Mouse (Mus musculus) kidney, adult 2 months (tissue): Measurements from ENCODE around the gene Gm28051. TPM values are rescaled to one million over a fixed set of nuclear protein-coding genes. Genes with fewer than 3 reads are reported as not detected.

Experiments used
- DNase-seq: peaks from one replicate; pipeline ENCODE4 v3.0.0; 2021
- H3K27ac ChIP-seq: fragments of 200-500 bp; 2 replicates; pipeline ENCODE4 v1.5.1; 2012; ENCODE audit warnings: low read depth, low read length, control low read depth, inconsistent platforms; ENCODE audit not compliant: insufficient read depth
- H3K27me3 ChIP-seq: fragments of 200-500 bp; replicated peaks from 2 replicates; pipeline ENCODE4 v1.6.1; 2012; ENCODE audit warnings: mild to moderate bottlenecking, moderate library complexity, low read length, inconsistent platforms; ENCODE audit not compliant: control insufficient read depth, insufficient read depth
- H3K36me3 ChIP-seq: fragments of 200-500 bp; 2 replicates; pipeline ENCODE4 v1.6.1; 2012; ENCODE audit warnings: mild to moderate bottlenecking, moderate library complexity, low read length, inconsistent platforms; ENCODE audit not compliant: control insufficient read depth, insufficient read depth
- H3K4me1 ChIP-seq: fragments of 200-500 bp; 2 replicates; pipeline ENCODE4 v1.6.1; 2011; ENCODE audit warnings: low read length; ENCODE audit not compliant: control insufficient read depth, insufficient read depth
- H3K4me3 ChIP-seq: fragments of 200-500 bp; 2 replicates; pipeline ENCODE4 v1.5.1; 2011; ENCODE audit warnings: mild to moderate bottlenecking, low read depth, low read length, control low read depth; ENCODE audit not compliant: insufficient read depth
- CTCF ChIP-seq: fragments of 200-500 bp; conservative IDR thresholded peaks from 2 replicates; pipeline ENCODE4 v1.5.1; 2011; ENCODE audit warnings: low read depth, mild to moderate bottlenecking, control low read depth, low read length, moderate library complexity, mixed read lengths; ENCODE audit not compliant: insufficient read depth, insufficient read length
- POLR2A ChIP-seq: fragments of 200-500 bp; IDR thresholded peaks from one replicate; pipeline ENCODE4 v1.6.1; 2011; ENCODE audit warnings: low read depth, low read length, control low read depth
- WGBS: fragments of 180-500 bp; shearing (Covaris S2); methylation state at CpG from one replicate; pipeline ENCODE4 v1.1.7; 2018; 5-methylcytosine and 5-hydroxymethylcytosine counted together
- polyA plus RNA-seq: library from polyadenylated mRNA; depleted of rRNA; stranded (reverse); fragments of >200 nt; gene quantifications from 2 replicates; pipeline ENCODE4 v1.2.3, GENCODE M21; 2012

Gene Gm28051
- polyA plus RNA-seq, 1 experiment, result not detected

DNA sequence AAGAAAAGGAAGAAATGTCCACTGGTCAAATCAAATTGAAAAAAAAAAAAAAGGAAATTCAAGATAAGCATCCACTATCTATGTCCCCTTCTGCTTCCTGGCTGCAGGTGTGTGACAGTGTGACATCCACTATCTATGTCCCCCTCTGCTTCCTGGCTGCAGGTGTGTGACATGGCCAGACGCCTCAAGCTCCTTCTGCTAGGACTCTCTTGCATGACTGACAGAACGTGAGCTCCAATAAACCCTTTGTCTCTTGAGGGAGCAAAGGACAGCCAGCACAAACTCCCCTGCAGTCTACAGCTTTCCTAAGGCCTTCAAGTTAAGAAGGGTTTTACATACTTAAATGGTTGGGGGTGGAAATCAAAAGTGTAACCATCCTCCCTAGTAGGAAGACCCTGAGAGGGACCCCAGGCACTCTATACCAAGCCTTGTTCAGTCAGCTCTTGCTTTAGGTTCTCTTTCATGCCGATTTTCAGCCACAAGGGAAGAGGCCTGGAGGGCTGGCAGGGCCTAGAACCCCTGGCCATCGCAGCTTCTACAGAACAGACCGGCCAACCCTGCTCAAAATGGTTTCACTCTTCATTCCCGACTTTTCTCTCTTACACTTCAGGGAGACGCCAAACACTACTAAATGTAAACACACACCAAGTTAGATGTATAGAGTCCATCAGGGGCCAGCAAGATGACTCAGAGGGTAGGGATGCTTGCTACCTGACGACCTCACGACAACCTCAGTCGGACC, 42.7 kb downstream of the Gm28051 start:
- no peak for TF ChIP-seq POLR2A
- TF ChIP-seq CTCF, result no peak
- H3K4me3 ChIP-seq, result no peak overlapping the region
- no peaks in the 10 kb centered on the region for H3K4me1 ChIP-seq
- no peaks in the 10 kb centered on the region for H3K36me3 ChIP-seq
- 90% methylated on average over 10 of the region's 10 CpGs for WGBS
- no peaks in the 10 kb centered on the region for H3K27me3 ChIP-seq
- DNase-seq, result no peak
- no peak overlapping the region for H3K27ac ChIP-seq

DNA sequence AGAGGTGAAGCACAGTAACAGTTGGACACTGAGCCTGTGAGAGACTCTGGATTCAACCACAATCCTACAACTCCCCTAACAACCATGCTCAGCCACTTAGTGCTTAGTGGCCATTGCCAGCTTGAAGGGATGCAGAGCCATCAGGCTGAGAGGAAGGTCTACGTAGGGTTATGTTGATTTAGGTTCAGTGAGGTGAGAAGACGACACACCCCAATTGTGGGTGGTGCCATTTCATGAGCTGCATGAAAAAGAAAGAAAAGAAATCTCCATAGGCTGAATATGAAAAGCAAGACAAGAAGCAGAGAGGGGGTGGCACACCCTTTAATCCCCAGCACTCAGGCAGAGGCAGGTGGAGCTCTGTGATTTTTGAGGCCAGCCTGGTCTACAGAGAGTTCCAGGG, 43.4 kb downstream of the Gm28051 start:
- H3K4me1 ChIP-seq, result no peaks in the 10 kb centered on the region
- WGBS, result 87% methylated on average over 2 of the region's 2 CpGs
- H3K4me3 ChIP-seq, result no peak overlapping the region
- no peaks in the 10 kb centered on the region for H3K36me3 ChIP-seq
- TF ChIP-seq POLR2A (no peak), CTCF (no peak)
- no peaks in the 10 kb centered on the region for H3K27me3 ChIP-seq
- no peak overlapping the region for H3K27ac ChIP-seq
- no peak for DNase-seq

DNA sequence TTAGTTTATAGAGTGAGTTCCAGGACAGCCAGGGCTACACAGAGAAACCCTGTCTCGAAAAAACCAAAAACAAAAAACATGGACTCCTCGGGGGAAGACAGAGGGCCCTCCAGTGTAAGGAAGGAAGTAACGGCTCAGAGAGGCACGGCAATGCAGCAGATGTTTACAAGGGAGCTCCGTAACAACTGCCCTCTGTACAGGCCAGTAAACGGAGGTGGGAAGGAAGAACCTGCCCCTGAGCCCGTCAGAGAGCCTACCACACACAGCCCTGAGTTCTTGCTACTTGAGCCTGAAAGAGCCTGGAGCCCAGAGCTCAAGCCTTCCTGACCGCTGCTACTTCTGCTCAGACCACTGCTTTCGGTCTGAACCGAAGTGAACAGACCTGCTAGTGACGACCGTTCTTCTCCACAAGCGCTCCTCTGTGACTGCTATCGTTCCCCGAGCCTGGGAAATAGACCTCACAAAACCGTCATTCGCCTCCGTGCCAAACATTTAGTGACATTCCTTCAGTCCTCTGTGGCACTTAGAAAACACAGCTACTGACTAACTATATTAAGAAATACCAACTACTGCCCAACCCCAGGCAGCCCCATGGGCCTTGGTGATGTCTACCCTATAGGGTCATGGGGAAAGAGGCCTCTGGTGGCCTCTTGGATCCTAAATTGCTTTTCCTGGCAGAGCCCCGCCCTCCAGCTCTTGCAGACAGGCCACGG, 44.3 kb downstream of the Gm28051 start:
- H3K36me3 ChIP-seq, result no peaks in the 10 kb centered on the region
- no peak overlapping the region for H3K27ac ChIP-seq
- H3K27me3 ChIP-seq, result no peaks in the 10 kb centered on the region
- H3K4me1 ChIP-seq, result no peaks in the 10 kb centered on the region
- DNase-seq, result no peak
- TF ChIP-seq CTCF (no peak), POLR2A (no peak)
- no peak overlapping the region for H3K4me3 ChIP-seq
- WGBS, result 60% methylated on average over 20 of the region's 20 CpGs

DNA sequence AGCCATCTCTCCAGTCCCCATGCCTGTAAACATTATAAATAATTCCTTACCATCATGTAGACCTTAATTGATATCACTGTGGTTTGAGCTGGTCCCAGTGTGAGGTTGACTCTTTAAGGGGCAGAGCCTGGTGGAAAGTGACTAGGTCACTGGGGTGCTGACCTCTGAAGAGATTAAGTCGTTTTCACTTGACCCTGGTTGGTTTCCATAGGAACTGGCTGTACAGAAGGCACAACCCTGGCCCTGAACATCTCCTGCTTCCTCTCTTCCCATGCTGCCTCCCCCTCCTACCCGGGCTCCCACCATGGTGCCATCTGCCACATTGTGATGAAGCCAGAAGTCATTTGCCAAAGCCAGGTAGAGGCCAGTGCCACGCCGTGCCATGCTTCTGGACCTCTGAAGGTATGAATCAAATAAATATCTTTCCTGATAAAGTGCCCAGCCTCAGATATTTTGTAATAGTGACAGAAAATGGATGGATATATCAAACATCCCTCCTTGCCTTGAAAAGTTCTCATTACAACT, 46.7 kb downstream of the Gm28051 start:
- no peak overlapping the region for H3K4me3 ChIP-seq
- WGBS, result 65% methylated on average over 4 of the region's 4 CpGs
- H3K36me3 ChIP-seq, result no peaks in the 10 kb centered on the region
- no peaks in the 10 kb centered on the region for H3K4me1 ChIP-seq
- DNase-seq, result no peak
- TF ChIP-seq CTCF, result no peak
- TF ChIP-seq POLR2A, result no peak
- H3K27ac ChIP-seq, result no peak overlapping the region
- H3K27me3 ChIP-seq, result no peaks in the 10 kb centered on the region

DNA sequence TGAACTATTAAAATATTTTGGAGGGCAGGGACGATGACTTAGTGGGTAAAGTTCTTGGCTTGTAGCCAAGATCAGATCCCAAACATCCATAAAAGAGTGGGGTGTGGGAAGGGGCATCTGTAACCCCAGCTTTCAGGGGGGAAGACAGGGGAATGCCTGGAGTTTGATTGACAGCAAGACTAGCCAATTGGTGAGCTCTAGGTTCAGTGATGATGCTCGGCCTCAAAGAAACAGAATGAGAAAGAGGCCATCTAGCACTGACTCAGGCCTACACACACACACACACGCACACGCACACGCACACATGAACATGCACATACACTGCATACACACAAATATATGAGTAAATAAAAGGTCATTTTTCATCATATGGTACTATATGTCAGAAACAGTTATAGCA, 47.7 kb downstream of the Gm28051 start:
- Histone ChIP-seq H3K4me1 (no peaks in the 10 kb centered on the region), H3K36me3 (no peaks in the 10 kb centered on the region), H3K27ac (no peak overlapping the region), H3K27me3 (no peaks in the 10 kb centered on the region), H3K4me3 (no peak overlapping the region)
- whole genome bisulfite sequencing, result 88% methylated on average over 5 of the region's 5 CpGs
- no peak for DNase-seq
- TF ChIP-seq POLR2A, result no peak
- no peak for TF ChIP-seq CTCF

DNA sequence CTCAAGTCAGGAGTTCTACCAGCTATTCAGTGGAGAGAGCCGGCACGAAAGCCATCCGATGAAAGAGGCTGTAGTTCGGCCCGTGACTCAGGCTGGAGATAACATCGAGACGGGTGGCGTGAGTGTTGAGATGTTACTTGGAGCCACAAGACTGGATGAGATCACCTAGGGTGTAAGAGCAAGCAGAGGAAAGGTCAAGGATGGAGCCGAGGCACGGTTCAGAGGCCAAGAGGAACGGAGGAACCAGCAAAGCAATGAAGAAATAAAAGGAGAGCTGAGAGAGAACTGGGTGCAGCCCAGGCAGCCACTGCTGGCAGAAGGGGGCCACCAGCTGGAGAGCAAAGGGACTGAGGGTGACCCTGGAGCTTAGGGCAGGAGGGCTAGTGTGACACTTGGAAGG, 49.3 kb downstream of the Gm28051 start:
- Histone ChIP-seq H3K27ac (no peak overlapping the region), H3K4me3 (no peak overlapping the region), H3K4me1 (0 out of 2 replicates have a peak, but pooled peaks cover 3% of the 10 kb centered on the region), H3K27me3 (no peaks in the 10 kb centered on the region), H3K36me3 (no peaks in the 10 kb centered on the region)
- TF ChIP-seq CTCF, result peak; percentile 45; the same call in 1 of the 2 replicates
- no peak for TF ChIP-seq POLR2A
- DNase-seq, result peak; percentile 17
- WGBS, result 58% methylated on average over 11 of the region's 11 CpGs

DNA sequence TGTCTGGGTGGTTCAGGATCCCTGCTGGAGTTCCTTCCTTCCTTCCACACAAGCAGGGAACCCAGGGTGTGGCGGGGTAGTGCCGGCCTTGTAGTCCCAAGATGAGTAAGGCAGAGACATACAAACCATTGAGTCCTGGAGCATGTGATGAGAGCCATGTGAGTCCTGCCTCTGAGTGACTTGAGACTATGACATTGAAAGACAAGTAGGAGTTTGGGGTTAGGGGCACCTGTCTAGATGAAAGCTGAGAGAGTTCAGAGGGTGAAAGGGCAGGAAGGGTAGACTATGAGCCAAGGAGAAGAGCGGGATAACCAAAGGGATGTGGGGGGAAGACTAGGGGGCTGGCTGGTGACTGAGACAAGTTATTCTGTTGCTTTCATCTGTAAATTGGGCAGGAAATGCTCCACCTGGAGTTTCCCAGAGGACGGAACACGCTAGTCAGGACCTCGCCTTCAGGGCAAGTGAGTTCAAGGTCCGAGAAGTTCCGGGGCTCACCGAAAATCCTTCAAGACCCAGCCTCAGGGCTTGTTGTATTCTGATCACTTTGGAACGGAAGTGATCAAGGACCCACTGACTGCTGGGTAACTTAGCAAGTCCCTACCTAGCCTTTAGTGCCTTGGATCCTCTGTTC, 50.6 kb downstream of the Gm28051 start:
- Histone ChIP-seq H3K4me1 (0 out of 2 replicates have a peak, but pooled peaks cover 7% of the 10 kb centered on the region), H3K36me3 (no peaks in the 10 kb centered on the region), H3K27ac (no peak overlapping the region), H3K4me3 (no peak overlapping the region), H3K27me3 (no peaks in the 10 kb centered on the region)
- 85% methylated on average over 10 of the region's 10 CpGs for WGBS
- TF ChIP-seq CTCF (no peak), POLR2A (no peak)
- no peak for DNase-seq
